Mouse (Mus musculus) cortical plate, adult 2 months (tissue): ENCODE measurements at regions not wholly inside any gene's neighbourhood (a gene's known extent, or its start where the extent isn't known, plus 50 kb on each side); places are given as distances from the start of the nearest gene placed in this dataset.

Experiments
- CTCF ChIP-seq: fragments of 200-500 bp; IDR thresholded peaks from 2 replicates; pipeline ENCODE4 v1.5.1; 2011; ENCODE audit warnings: mild to moderate bottlenecking, control low read depth, low read length; ENCODE audit not compliant: insufficient read depth; ENCODE audit errors: extremely low read depth
- POLR2A ChIP-seq: fragments of 200-500 bp; IDR thresholded peaks from 2 replicates; pipeline ENCODE4 v1.6.1; 2011; ENCODE audit warnings: mild to moderate bottlenecking, low read length, control low read depth; ENCODE audit not compliant: insufficient read depth; ENCODE audit errors: extremely low read depth

DNA sequence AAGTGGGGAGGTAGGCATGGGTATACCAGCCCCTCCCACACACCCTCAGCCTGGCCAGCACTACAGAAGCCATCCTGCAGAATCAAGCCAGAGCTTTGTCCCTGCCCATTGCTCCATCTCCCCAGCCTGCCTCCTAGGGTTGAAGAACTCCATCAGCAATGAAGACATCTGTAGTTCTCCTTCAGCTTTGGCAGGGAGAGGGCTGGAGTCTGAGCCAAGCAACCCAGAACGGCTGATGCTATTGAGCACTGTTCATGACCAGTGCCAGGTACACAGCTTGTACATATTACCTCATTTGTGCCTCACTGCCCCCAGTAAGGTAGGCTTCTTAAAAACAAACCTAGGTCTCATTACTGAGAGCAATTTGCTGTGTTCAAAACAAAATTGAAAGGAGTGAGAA lies 77.4 kb upstream of the Ttc34 start:
- TF ChIP-seq POLR2A = no peak
- no peak for TF ChIP-seq CTCF
